ENCODE assay signal across 25 mouse cellular contexts in the genomic region with DNA sequence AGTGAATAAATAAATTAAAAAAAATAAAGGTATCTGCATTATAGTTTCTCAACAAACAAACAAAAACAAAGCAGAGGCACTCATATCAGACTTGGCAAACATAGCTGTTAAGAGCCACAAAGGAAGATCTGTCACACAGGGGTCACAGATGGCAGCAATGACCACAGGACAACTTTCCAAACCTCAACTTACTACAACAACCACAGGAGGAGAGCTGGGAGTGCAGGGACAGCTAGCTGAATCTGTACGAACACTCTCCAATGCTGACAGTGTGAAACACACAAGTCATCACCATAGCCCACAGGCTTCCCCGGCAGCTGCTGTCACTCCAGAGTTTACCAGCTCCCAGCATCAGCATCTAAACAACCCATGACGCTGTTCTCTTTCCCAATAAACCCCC. TPM values are rescaled to one million over a fixed set of nuclear protein-coding genes. Genes with fewer than 3 reads are reported as not detected.
DNase-seq lines count a peak whose midpoint lies in the region; ATAC-seq and TF ChIP-seq lines count a peak whose summit lies in the region.
"Had no signal": no experiment of that assay in that cellular context is flagged by ENCODE, and none has a peak within 500 bp of the region (broad histone marks: within the 10 kb centered on the region; RNA-seq: fewer than 3 reads in every experiment).

No protein-coding gene starts in this region.

- no peak for ATAC-seq in midbrain, embryonic 11.5 days (ENCODE audit: low FRiP score)
- ATAC-seq: activated CD4-positive, CD25-positive, alpha-beta regulatory T cell, adult 4 months; CD4-positive, CD25-positive, alpha-beta regulatory T cell, adult 4 months; forebrain, embryonic 14.5 days; forebrain, embryonic 16.5 days; Patski had no signal

- WGBS in midbrain, embryonic 10.5 days: 70% methylated on average over 3 of the region's 3 CpGs
- WGBS in midbrain, embryonic 11.5 days: 73% methylated on average over 3 of the region's 3 CpGs
- WGBS in bone marrow, adult 2 months: 44% methylated on average over 3 of the region's 3 CpGs

- no peaks in the 10 kb centered on the region for H3K9me3 ChIP-seq in midbrain, embryonic 10.5 days (replicated peaks)
- no peaks in the 10 kb centered on the region for H3K9me3 ChIP-seq in midbrain, embryonic 11.5 days (ENCODE audit: control insufficient read depth, low read length)
- H3K9me3 ChIP-seq: embryonic facial prominence, embryonic 12.5 days; forebrain, embryonic 10.5 days; forebrain, embryonic 12.5 days had no signal

- no peak overlapping the region for H3K9ac ChIP-seq in midbrain, embryonic 11.5 days (ENCODE audit: low read length)
- H3K9ac ChIP-seq: embryonic facial prominence, embryonic 12.5 days; forebrain, embryonic 12.5 days had no signal

- peaks cover 24% of the 10 kb centered on the region for H3K4me1 ChIP-seq in midbrain, embryonic 10.5 days
- no peaks in the 10 kb centered on the region for H3K4me1 ChIP-seq in midbrain, embryonic 11.5 days (ENCODE audit: control insufficient read depth, insufficient read depth, low read length)
- peaks cover 2% of the 10 kb centered on the region; the same call in 1 of the 2 replicates for H3K4me1 ChIP-seq in bone marrow, adult 2 months (ENCODE audit: control insufficient read depth, insufficient read depth, low read length)

- TF ChIP-seq POLR2A in bone marrow, adult 2 months (IDR thresholded peaks at IDR 0.05; ENCODE audit: borderline replicate concordance, control insufficient read depth, low read depth, low read length): no peak

- no peak for DNase-seq in midbrain, embryonic 10.5 days (ENCODE audit: low spot score)
- no peak for DNase-seq in midbrain, embryonic 11.5 days (ENCODE audit: low spot score, missing footprints)
- no peak for DNase-seq in adrenal gland, postnatal 10 days
- DNase-seq in cerebellum, adult 18-20 months: no peak
- DNase-seq: adrenal gland, adult 8-10 months; adrenal gland, postnatal 25 days; B cell, adult 2 months; cerebellum, adult 11-12 months; cerebellum, adult 8-10 months; cerebellum, adult 9-11 months; cerebellum, postnatal 14 days; cerebellum, postnatal 36 days had no signal

- no peak overlapping the region for H3K4me2 ChIP-seq in midbrain, embryonic 11.5 days
- H3K4me2 ChIP-seq: embryonic facial prominence, embryonic 12.5 days; forebrain, embryonic 12.5 days had no signal

- H3K27ac ChIP-seq in midbrain, embryonic 10.5 days (replicated peaks): 0 out of 2 replicates have a peak overlapping the region, but pooled peaks have one; percentile 28
- H3K27ac ChIP-seq in midbrain, embryonic 11.5 days (ENCODE audit: low read depth, low read length): no peak overlapping the region
- H3K27ac ChIP-seq in bone marrow, adult 2 months (ENCODE audit: control insufficient read depth, insufficient read depth, low read depth, low read length, poor library complexity): no peak overlapping the region
- H3K27ac ChIP-seq: embryonic facial prominence, embryonic 10.5 days; embryonic facial prominence, embryonic 12.5 days; forebrain, embryonic 10.5 days; forebrain, embryonic 12.5 days had no signal

- no peak for TF ChIP-seq CTCF in bone marrow, adult 2 months (IDR thresholded peaks at IDR 0.05; ENCODE audit: control insufficient read depth, insufficient read depth, low read length)

- no peaks in the 10 kb centered on the region for H3K27me3 ChIP-seq in midbrain, embryonic 10.5 days (ENCODE audit: low read depth, poor library complexity, severe bottlenecking)
- H3K27me3 ChIP-seq in midbrain, embryonic 11.5 days (ENCODE audit: control insufficient read depth, insufficient read depth, low read length): no peaks in the 10 kb centered on the region
- H3K27me3 ChIP-seq: CH12.LX; embryonic facial prominence, embryonic 12.5 days; forebrain, embryonic 12.5 days; Patski had no signal

- H3K36me3 ChIP-seq in midbrain, embryonic 10.5 days: no peaks in the 10 kb centered on the region
- H3K36me3 ChIP-seq in midbrain, embryonic 11.5 days (ENCODE audit: control insufficient read depth, insufficient read depth, low read length): no peaks in the 10 kb centered on the region
- H3K36me3 ChIP-seq: embryonic facial prominence, embryonic 10.5 days; embryonic facial prominence, embryonic 12.5 days; forebrain, embryonic 10.5 days; forebrain, embryonic 12.5 days; G1E had no signal

- H3K4me3 ChIP-seq in midbrain, embryonic 10.5 days: no peak overlapping the region
- H3K4me3 ChIP-seq in midbrain, embryonic 11.5 days (ENCODE audit: low read depth, low read length): no peak overlapping the region
- peak overlapping the region; percentile 47 for H3K4me3 ChIP-seq in bone marrow, adult 2 months (replicated peaks; ENCODE audit: control insufficient read depth, low read depth, low read length)
- H3K4me3 ChIP-seq: embryonic facial prominence, embryonic 10.5 days; embryonic facial prominence, embryonic 12.5 days; erythroblast, embryonic 14.5 days; forebrain, embryonic 10.5 days; forebrain, embryonic 12.5 days had no signal

RNA-seq across cellular contexts. Expression of gene Mvb12b, which starts 25.0 kb away (rescaled TPM):
- 19.0 and 23.5 TPM in 2 replicates for polyA plus RNA-seq in midbrain, embryonic 10.5 days (2016; fragmentation: Nextera tagmentation; extraction: Ambion mirVana)
- polyA plus RNA-seq in midbrain, embryonic 11.5 days (2014; fragmentation: Nextera tagmentation; extraction: Ambion mirVana): 36.6 and 38.1 TPM in 2 replicates
- 18.3 and 38.3 TPM in 2 replicates for polyA plus RNA-seq in bone marrow, adult 2 months (2011; ENCODE audit: insufficient read depth, insufficient read length, low replicate concordance, missing spikeins)
- 10 to 100 TPM; 17.4 to 23.0 TPM for total RNA-seq in adrenal gland, postnatal 10 days (2021)
